Mouse (Mus musculus): ENCODE measurements around the gene Apoc4. TPM values are rescaled to one million over a fixed set of nuclear protein-coding genes. Genes with fewer than 3 reads are reported as not detected.
A peak's percentile ranks its signal among the peaks of the same experiment; 100 is the strongest.

The Apoc4 gene
- total RNA-seq (2021): 100 to 1,000 TPM in 1 of 2 experiments, 10 to 100 TPM in 1; 31.6 to 112 TPM
- long read RNA-seq, experiment 1, transcript Apoc4-201 (3 exons, 538 nt): major isoform, 5 of 5 reads
- long read RNA-seq, experiment 1, partial matches to known transcripts: 0 of 5 reads
- long read RNA-seq, experiment 1, other reads (novel, unspliced or antisense): 0 of 5 reads
- long read RNA-seq, experiment 2, transcript Apoc4-201 (3 exons, 538 nt): major isoform, 110 of 111 reads
- long read RNA-seq, experiment 2, partial matches to known transcripts: 0 of 111 reads
- long read RNA-seq, experiment 2, other reads (novel, unspliced or antisense): 1 of 111 reads

DNA sequence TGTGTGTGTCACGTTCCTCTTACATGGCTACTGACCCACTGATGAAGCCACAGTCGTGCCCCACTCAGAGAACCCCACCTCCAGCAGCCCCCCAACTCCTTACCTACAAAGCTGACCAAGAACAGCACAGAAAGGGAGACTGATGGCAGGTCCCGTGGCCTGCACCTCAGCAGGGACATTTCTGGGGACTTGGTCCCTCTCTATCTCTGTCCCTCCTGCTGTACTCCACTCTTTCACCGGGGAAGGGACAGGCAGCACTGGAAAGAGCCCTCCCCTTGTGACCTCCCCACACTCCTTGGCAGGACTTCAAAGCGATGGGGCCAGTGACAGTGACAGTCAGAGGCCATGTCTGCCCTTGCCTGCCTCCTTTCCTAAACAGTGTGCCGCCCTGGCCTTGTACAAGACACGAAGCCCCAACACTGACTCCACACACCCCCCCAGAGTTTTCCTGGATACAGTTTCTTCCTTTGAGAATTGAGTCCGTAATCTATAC, at the start of gene Apoc4, which contains the start of gene Gm44805:
TSS of gene Apoc4 (minus strand) at position 278 of the 493 bp plus-strand sequence.
TSS of gene Gm44805 (minus strand) at position 222 of the 493 bp plus-strand sequence.
- DNase-seq (ENCODE audit: low spot score in 2 of 2): peak; percentile 46 to 63

GRCm38 (mm10) chr7:19726541-19726940, 45.3 kb upstream of the Apoc4 start:
- no peak for DNase-seq (ENCODE audit: low spot score in 2 of 2)

DNA sequence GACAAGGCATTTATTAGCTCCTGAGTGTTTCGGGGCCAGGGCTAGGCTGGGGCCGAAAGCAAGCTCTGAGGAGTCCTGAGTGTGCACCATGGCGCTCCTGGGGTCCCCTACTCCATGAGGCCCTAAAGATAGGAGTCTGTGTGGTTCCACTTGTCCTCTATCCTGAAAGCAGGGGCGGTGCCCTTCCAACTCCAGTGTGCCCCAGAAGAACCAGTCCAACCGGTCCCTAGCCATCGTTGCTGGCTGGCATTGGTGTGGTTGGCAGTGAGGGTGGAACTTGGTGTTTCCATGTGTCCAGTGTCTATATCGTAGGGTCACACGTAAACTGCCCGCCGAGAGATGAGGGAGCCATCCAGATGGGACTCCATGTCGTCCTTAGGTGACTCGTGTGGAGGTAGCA, 42.9 kb upstream of the Apoc4 start:
- no peak for DNase-seq (ENCODE audit: low spot score in 2 of 2)

DNA sequence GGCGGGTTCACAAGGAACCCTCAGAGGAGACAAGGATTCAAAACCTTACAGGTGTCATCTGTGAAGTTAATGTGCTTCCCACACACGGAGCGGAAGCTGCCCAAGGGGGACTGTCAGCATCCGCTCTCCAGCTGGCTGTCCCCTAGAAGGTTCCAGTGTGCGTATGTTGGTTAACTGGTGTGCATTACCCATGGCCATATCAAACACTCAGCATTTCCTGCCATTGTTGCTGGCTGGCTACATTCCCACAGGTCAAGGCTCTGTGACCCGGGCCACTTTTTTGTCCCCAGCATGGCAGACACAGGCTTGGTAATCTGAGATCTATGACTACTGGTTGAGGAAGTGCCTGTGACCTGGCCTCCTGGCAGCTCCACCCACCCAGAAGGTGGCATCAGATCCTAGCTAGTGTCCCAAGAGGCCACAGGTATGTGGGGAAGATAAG, 41.5 kb upstream of the Apoc4 start:
- DNase-seq (ENCODE audit: low spot score in 2 of 2): no peak

DNA sequence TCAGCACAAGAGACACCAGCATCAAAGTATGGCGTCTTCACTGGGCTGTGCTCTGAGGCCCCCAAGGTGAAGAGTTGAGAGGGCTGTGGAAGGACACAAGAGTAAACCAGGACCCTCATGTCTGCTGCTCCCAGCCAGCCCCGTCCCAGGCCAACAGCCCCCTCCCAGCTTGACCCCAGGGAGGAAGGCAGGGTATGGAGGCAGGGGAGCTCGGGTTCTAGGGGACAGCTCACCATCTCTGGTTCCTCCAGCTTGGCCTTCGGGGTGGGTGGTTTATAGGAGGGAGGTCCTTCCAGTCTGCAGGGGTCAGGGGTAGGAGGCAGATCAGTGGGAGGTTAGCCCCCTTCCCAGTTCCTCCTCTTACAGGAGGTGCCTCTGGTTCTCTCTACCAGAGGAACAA, 37.9 kb upstream of the Apoc4 start:
- no peak for DNase-seq (ENCODE audit: low spot score in 2 of 2)

GRCm38 (mm10) chr7:19718297-19718952, 37.1 kb upstream of the Apoc4 start:
- no peak for DNase-seq (ENCODE audit: low spot score in 2 of 2)

DNA sequence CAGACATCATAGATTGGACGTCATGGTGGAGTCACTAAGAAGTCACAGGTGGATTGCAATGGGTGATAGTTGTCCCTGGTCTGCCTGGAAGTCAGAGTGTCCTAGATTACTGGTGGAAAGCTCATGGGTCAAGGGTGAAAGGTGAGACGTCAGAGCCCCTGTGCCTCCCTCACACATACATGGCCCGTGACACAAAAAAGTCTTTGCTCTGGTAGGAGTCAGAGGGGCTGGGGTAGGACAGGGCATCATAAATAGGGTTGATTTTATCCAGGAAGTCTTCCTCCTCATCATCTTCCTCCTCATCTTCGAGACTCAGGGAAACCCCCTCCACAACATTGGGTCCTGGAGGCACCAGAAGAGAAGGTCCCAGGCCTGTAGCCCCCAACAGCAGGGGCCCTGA, 36.1 kb upstream of the Apoc4 start:
- no peak for DNase-seq (ENCODE audit: low spot score in 2 of 2)

DNA sequence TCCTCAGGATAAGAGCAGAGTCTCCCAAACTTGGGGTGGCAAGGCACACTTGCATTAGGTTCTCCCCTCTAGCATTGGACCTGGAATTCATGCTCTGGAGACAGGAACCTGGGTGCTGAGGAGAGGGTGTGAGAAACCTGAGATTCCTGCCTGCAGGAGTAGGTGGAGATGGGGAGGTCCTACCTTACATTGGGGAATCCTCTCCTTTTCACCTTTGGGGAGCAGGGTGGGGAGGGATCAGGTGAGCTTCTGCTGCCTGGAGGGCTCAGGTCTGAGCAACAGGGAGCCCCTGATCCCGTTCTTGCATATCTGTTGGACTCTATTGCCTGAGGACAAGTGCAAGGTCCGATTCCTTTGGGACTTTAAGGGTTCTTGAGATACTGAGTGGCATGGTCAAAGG, 35.5 kb upstream of the Apoc4 start:
- DNase-seq (ENCODE audit: low spot score in 2 of 2): no peak

GRCm38 (mm10) chr7:19716055-19716682, 34.9 kb upstream of the Apoc4 start:
- DNase-seq (ENCODE audit: low spot score in 2 of 2): no peak

DNA sequence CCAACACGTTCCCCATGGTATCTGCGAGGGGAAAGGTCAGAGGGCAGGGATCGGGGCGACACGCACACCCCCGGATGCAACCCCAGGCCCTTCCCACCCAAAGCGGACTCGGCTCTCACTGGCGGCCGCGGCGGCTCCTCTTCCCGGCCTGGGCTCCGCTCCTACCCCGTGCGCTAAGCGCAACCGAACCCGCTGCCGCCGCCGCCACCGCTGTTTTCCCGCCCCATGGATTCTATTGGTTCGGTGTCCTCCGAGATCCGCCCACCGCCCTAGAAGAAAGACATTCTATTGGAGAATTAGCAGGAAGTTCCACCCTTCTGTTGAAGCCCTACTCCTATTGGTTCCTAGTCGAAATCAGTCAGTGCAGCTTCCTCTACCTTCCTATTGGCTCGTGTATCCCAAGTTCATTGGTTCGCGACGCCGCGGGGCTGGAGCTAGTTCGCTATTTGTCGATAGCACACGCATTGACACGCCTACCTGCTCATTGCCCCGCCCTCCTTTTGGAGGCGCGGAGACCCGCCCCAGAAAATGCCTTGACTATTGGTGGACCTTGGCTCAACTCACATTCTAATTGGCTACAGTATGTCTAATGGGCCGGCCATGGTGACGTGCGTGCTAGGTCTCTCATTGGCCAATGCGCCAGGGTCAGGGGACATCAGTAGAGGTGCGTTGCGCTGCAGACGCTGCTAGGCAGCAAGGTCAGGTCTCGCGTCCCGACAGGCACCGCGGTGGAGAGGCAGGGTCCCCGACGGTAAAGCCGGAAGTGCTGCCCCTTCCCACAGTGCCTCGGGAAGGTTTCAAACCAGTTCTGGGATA, 34.2 kb upstream of the Apoc4 start, which contains the start of gene Tomm40:
TSS of gene Tomm40 (minus strand) at position 200 of the 816 bp plus-strand sequence.
- DNase-seq (ENCODE audit: low spot score in 2 of 2): peak; percentile 89 to 91

GRCm38 (mm10) chr7:19714836-19715235, 33.6 kb upstream of the Apoc4 start:
- DNase-seq (ENCODE audit: low spot score in 2 of 2): peak in 1 of 2 experiments; percentile 55

GRCm38 (mm10) chr7:19713598-19713997, 32.3 kb upstream of the Apoc4 start:
- DNase-seq (ENCODE audit: low spot score in 2 of 2): no peak

DNA sequence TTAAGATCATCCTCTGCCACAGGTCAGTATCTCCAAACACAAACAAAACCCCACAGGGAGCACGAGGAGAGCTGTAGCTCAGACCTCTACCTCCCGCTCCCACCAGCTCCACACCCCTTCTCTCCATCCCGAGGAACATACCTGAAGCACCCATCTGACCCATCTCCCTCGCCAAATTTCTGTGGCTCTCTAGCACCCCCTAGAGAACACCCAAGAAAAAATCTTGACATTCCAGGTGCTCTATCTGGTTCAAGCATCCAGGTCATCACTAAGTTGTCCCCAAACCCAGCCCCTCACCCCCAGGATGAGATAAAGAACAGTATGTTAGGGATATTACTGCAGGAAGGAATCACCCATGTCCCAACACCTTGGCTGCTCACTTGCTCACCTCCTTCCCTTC, 31.9 kb upstream of the Apoc4 start:
- no peak for DNase-seq (ENCODE audit: low spot score in 2 of 2)

GRCm38 (mm10) chr7:19712414-19712813, 31.1 kb upstream of the Apoc4 start:
- no peak for DNase-seq (ENCODE audit: low spot score in 2 of 2)

- no peak for DNase-seq (ENCODE audit: low spot score in 2 of 2)
Observed at GRCm38 (mm10) chr7:19710650-19711049, 29.4 kb upstream of the Apoc4 start.

- no peak for DNase-seq (ENCODE audit: low spot score in 2 of 2)
Observed at GRCm38 (mm10) chr7:19705271-19705670, 24.0 kb upstream of the Apoc4 start.

- DNase-seq (ENCODE audit: low spot score in 2 of 2): no peak
Observed at GRCm38 (mm10) chr7:19704475-19704874, 23.2 kb upstream of the Apoc4 start.

GRCm38 (mm10) chr7:19702859-19703555, 21.7 kb upstream of the Apoc4 start:
- DNase-seq (ENCODE audit: low spot score in 2 of 2): no peak

DNA sequence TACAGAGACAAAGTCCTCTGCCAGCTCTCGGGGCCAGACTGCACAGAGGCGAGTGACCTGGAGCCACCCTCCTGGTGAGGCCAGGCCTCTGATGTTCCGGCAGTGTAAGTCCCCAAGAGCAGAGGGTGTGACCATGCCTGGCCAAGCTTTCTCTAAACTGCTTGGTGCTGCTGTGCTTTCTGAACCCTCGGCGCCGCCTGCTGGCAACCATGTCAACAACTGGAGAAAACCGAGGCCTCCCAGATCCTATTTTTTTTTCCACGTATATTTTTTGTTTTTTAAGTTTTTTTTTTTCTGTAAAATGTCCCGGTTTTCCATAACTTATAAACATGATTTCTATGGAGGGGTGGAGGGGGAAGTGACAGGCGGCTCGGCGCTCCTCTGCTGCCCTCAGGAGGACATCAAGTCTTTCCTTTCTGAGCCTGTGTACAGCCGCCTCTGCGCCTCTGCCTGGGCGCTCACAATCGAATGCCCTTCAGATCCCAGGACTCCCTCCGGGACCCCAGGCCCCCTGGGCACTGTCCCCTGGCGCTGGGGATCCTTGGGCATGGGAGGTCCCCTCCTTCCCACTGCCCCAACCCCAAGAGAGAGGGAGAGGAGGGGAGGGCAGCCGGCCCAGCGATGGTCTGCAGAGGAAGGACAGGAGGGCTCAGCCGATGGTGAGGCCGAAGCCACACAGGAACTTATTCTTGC, 19.9 kb upstream of the Apoc4 start:
- DNase-seq (ENCODE audit: low spot score in 2 of 2): peak in 1 of 2 experiments; percentile 74
